ENCODE assay signal across 23 mouse cellular contexts in the genomic region with DNA sequence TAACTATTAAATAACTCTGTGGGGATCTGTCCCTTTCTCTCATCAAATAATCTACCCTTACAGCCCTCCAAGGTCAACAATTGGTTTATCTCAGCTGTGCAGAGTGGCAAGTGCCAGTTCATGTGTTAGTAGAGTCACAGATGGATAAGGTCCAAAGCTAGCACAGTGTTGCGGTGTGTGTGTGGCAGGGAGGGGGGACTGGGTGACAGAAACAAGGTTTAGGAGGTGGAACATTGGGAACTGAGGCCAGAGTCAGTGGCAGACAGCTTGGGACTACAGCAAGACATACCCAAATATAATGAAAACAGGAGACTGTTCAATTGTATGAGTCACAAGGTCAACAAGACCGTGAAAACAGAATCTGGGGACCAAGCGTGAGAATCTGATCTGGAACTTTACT.
"Had no signal": no experiment of that assay in that cellular context is flagged by ENCODE, and none has a peak within 500 bp of the region (broad histone marks: within the 10 kb centered on the region; RNA-seq: fewer than 3 reads in every experiment).

No protein-coding gene starts in this region.

- H3K9me3 ChIP-seq: heart, embryonic 12.5 days; hindbrain, embryonic 10.5 days; hindbrain, embryonic 12.5 days; intestine, embryonic 15.5 days; limb, embryonic 10.5 days; limb, embryonic 12.5 days; liver, embryonic 13.5 days; liver, embryonic 15.5 days had no signal

- H3K4me3 ChIP-seq: gastrocnemius, adult 2 months; heart, adult 2 months; heart, embryonic 12.5 days; hindbrain, embryonic 10.5 days; hindbrain, embryonic 12.5 days; intestine, embryonic 15.5 days; layer of hippocampus, adult 2 months; left cerebral cortex, adult 2 months; limb, embryonic 10.5 days; limb, embryonic 12.5 days; liver, embryonic 13.5 days; liver, embryonic 15.5 days had no signal

- H3K36me3 ChIP-seq: heart, embryonic 12.5 days; hindbrain, embryonic 10.5 days; hindbrain, embryonic 12.5 days; intestine, embryonic 15.5 days; limb, embryonic 10.5 days; limb, embryonic 12.5 days; liver, embryonic 13.5 days; liver, embryonic 15.5 days had no signal

- DNase-seq: gastrocnemius, adult 2 months; gastrocnemius, postnatal 10 days; gastrocnemius, postnatal 25 days; heart, adult 2 months; heart, postnatal 10 days; heart, postnatal 4 days; kidney, adult 18-20 months; kidney, adult 8-10 months; kidney, postnatal 10 days; kidney, postnatal 25 days; kidney, postnatal 4 days; liver; liver, embryonic 13.5 days had no signal

- H3K4me1 ChIP-seq: hindbrain, embryonic 10.5 days; hindbrain, embryonic 12.5 days; intestine, embryonic 15.5 days; limb, embryonic 10.5 days; limb, embryonic 12.5 days; liver, embryonic 13.5 days; liver, embryonic 15.5 days had no signal

- H3K27ac ChIP-seq: gastrocnemius, adult 2 months; heart, adult 2 months; hindbrain, embryonic 10.5 days; hindbrain, embryonic 12.5 days; hindbrain, embryonic 14.5 days; intestine, embryonic 15.5 days; layer of hippocampus, adult 2 months; left cerebral cortex, adult 2 months; limb, embryonic 10.5 days; limb, embryonic 12.5 days; liver, embryonic 13.5 days; liver, embryonic 15.5 days had no signal

- H3K27me3 ChIP-seq: heart, embryonic 12.5 days; hindbrain, embryonic 12.5 days; intestine, embryonic 15.5 days; limb, embryonic 12.5 days; liver, embryonic 13.5 days; liver, embryonic 15.5 days had no signal
